Mouse (Mus musculus) cerebral cortex, adult 2 months (tissue): ENCODE measurements around the gene Dqx1.

Experiments used
- whole genome bisulfite sequencing: fragments of 180-500 bp; shearing (Covaris S2); methylation state at CpG from one replicate; pipeline ENCODE4 v1.1.7; 2018; 5-methylcytosine and 5-hydroxymethylcytosine counted together

Dqx1 gene

DNA sequence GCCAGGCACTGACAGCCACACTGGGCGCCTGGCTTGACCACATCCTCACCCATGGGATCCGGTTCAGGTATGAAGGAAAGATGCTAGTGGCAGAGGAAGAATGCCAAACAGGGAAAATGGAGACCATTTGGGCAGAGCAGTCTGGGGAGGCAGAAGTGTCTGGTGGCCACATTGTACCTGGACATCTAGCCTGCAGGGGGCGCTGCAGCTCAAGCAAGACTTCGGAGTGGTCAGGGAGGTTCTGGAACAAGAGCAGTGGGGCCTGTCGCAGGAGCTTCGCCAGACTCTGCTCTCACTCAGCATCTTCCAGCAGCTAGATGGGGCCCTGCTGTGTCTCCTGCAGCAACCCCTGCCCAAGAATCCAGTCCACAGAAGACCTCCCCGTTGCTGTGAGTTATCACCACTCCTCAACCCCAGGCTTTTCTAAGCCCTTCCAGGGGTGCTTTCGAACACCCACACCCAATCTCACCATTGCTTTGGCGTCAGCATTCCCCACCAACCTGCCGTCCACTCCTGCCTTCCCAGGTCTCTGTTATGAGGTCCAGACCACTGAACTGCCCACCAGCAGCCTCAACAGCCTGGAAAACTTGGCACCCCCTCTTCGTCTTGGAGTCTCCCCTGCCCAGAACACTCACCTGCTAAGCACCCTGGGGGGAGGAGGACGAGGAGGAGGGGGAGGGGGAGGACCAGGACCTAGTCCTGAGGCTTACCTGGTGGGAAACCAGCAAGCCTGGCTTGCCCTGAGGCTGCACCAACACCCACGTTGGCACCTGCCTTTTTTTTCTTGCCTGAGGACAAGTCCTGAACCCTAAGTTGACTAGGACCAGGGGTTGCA is 50.1 kb downstream of the Dqx1 start:
- WGBS: 33% methylated on average over 13 of the region's 13 CpGs

GRCm38 (mm10) chr6:83108762-83109668 is 51.4 kb downstream of the Dqx1 start, which contains the start of gene Mrpl53:
Gene Mrpl53 (plus strand): TSS chr6:83109040.
- under 1% methylated on average over 76 of the region's 76 CpGs for WGBS

- WGBS: 83% methylated on average over 4 of the region's 4 CpGs
Observed at GRCm38 (mm10) chr6:83111510-83112136, 54.0 kb downstream of the Dqx1 start.

DNA sequence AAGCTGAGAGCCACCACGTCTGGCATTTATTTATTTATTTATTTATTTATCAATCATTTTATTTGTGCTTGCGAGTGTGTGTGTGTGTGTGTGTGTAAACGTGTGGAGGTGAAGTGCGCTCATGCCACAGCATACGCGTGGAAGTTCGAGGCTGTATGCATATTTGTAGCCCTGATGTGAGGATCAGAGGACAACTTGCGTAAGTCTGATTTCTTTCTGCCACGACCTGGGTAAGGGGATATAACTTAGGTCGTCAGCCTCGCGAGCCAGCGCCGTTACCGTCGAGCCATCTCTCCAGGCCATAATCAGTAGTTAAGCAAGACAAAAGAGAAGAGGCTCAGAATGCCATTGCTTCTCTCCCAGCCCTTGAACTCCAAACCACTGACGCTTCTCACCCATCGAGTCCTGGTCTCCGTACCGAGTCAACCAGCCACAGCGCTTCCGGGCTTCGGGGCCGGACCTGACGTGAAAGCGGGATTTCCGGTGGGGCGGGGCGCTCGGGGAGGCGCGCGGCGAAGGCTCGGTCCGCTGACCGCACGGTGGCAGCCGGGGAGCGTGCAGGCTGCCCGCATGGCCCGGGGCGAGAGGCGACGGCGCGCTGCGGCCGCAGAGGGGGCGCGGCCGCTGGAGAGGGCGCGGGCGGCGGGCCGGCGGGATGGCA is 57.5 kb downstream of the Dqx1 start, which contains the start of gene Mogs:
Gene Mogs (plus strand): TSS at position 486 of the 661 bp plus-strand sequence.
- under 1% methylated on average over 58 of the region's 58 CpGs for WGBS

DNA sequence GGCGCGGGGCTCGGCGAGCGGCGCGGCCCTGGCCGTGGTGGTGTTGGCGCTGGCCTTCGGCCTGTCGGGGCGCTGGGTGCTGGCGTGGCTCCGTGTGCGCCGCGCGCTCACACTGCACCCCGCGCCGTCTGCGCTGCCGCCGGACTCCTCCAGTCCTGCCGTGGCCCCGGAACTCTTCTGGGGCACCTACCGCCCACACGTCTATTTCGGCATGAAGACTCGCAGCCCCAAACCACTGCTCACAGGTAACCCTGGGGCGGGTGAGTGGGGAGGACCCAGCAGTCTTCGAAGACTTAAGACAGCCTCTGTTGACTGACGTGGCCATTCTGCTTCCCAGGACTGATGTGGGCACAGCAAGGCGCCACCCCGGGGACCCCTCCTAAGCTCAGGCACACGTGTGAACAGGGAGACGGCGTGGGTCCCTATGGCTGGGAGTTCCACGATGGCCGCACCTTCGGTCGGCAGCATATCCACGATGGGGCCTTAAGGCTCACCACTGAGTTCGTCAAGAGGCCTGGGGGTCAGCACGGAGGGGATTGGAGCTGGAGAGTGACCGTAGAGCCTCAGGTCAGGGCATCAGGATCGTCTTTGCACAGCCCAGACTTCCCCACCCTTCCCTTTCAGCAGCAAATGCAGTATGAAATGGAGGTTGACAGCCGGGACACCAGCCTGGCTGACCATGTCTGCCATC is 58.2 kb downstream of the Dqx1 start:
- WGBS: 2% methylated on average over 48 of the region's 48 CpGs

DNA sequence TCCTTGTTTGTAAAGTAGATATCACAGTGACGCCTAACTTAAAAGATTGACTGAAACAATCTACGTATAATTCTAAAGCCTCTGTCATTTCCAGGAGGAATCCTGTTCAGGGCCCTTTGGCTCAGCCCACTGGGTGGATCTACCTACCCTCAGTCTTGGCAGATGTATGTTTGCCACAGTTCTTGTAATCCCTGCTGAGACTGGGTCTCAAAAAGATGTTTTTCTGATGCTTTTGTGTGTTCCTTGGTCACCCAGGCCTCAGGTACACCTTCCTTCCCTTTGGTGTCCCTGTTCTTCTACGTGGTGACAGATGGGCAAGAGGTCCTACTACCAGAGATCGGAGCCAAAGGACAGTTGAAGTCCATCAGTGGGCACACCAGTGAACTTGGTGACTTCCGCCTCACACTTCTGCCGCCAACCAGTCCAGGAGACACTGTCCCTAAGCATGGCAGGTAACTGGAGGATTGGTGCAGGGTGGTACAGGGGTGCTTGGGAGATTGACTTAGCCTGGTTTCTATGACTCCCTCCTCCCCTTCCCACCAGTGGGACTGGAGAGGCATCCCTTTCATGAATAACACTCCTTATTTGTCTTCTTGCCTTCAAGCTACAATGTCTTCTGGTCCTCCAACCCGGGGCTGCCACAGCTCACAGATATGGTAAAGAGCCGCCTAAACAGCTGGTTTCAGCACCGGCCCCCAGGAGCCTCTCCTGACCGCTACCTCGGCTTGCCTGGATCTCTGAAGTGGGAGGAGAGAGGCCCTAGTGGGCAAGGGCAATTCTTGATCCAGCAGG is 58.9 kb downstream of the Dqx1 start:
- 72% methylated on average over 11 of the region's 11 CpGs for WGBS
